Mouse (Mus musculus): ENCODE data around the gene Unc50.

Unc50 gene

GRCm38 (mm10) chr1:37488531-37488930 lies 58.6 kb downstream of the Unc50 start:
- DNase-seq (ENCODE audit: low spot score in 2 of 2), result no peak

All from left cerebral cortex, adult 9 months (tissue).